Mouse (Mus musculus) mesoderm, embryonic 11.5 days (tissue): ENCODE results near the gene Gm35549.
"Not testable (repeated sequence)": the region's sequence is repeated elsewhere in the genome, so short reads cannot be mapped to it uniquely, and the experiment has no call there.

Experiments
- DNase-seq: peaks from one replicate; pipeline ENCODE4 v3.0.0-alpha.2; 2012; ENCODE audit warnings: low read depth, low spot score

Gm35549 gene

GRCm38 (mm10) chr9:122843760-122844159 lies at the start of gene Gm35549:
Gene Gm35549, minus strand, starts transcription at chr9:122844035.
- DNase-seq, result no peak

GRCm38 (mm10) chr9:122886372-122887179 lies 42.7 kb upstream of the Gm35549 start:
- DNase-seq, result peak; percentile 69

- DNase-seq, result no peak
Observed at GRCm38 (mm10) chr9:122885385-122885784, 41.5 kb upstream of the Gm35549 start, which contains the start of gene Zkscan7. Gene Zkscan7, plus strand, starts transcription at chr9:122885685.

GRCm38 (mm10) chr9:122875145-122875544 lies 31.3 kb upstream of the Gm35549 start:
- no peak for DNase-seq

GRCm38 (mm10) chr9:122874653-122875052 lies 30.8 kb upstream of the Gm35549 start:
- no peak for DNase-seq

- no peak for DNase-seq
Observed at GRCm38 (mm10) chr9:122872595-122872994, 28.8 kb upstream of the Gm35549 start.

- DNase-seq, result no peak
Observed at GRCm38 (mm10) chr9:122866192-122866591, 22.4 kb upstream of the Gm35549 start.

- DNase-seq, result peak; percentile 89
Observed at GRCm38 (mm10) chr9:122865697-122866166, 21.9 kb upstream of the Gm35549 start, which contains the start of gene Zfp445. Gene Zfp445, minus strand, starts transcription at chr9:122866006.

GRCm38 (mm10) chr9:122864848-122865247 lies 21.0 kb upstream of the Gm35549 start:
- DNase-seq, result no peak

- no peak for DNase-seq
Observed at GRCm38 (mm10) chr9:122863731-122864130, 19.9 kb upstream of the Gm35549 start.

- no peak for DNase-seq
Observed at GRCm38 (mm10) chr9:122860752-122861151, 16.9 kb upstream of the Gm35549 start.

GRCm38 (mm10) chr9:122856716-122857115 lies 12.9 kb upstream of the Gm35549 start:
- no peak for DNase-seq

- DNase-seq, result no peak
Observed at GRCm38 (mm10) chr9:122855617-122856016, 11.8 kb upstream of the Gm35549 start.

- not testable (repeated sequence) for DNase-seq
Observed at GRCm38 (mm10) chr9:122855141-122855540, 11.3 kb upstream of the Gm35549 start.

- no peak for DNase-seq
Observed at GRCm38 (mm10) chr9:122854526-122854925, 10.7 kb upstream of the Gm35549 start.

- not testable (repeated sequence) for DNase-seq
Observed at GRCm38 (mm10) chr9:122847811-122848311, 4.0 kb upstream of the Gm35549 start.

- no peak for DNase-seq
Observed at GRCm38 (mm10) chr9:122846156-122846555, 2.3 kb upstream of the Gm35549 start.

- DNase-seq, result no peak
Observed at GRCm38 (mm10) chr9:122845621-122846020, 1.8 kb upstream of the Gm35549 start.

GRCm38 (mm10) chr9:122837680-122838079 lies 6.2 kb downstream of the Gm35549 start:
- peak; percentile 54 for DNase-seq

GRCm38 (mm10) chr9:122837216-122837615 lies 6.6 kb downstream of the Gm35549 start:
- no peak for DNase-seq

- peak; percentile 5 for DNase-seq
Observed at GRCm38 (mm10) chr9:122836790-122837189, 7.0 kb downstream of the Gm35549 start.

GRCm38 (mm10) chr9:122836126-122836525 lies 7.7 kb downstream of the Gm35549 start:
- DNase-seq, result no peak

- DNase-seq, result no peak
Observed at GRCm38 (mm10) chr9:122829826-122830380, 13.9 kb downstream of the Gm35549 start.
